Mouse (Mus musculus) small intestine, adult 2 months (tissue): Measurements from ENCODE around the gene Rbfox1.

Experiments used
- CTCF ChIP-seq: fragments of 200-500 bp; IDR thresholded peaks from 2 replicates; pipeline ENCODE4 v1.5.1; 2012; ENCODE audit warnings: low read depth, mild to moderate bottlenecking, control low read depth, inconsistent platforms, low read length, moderate library complexity, mixed read lengths; ENCODE audit not compliant: insufficient replicate concordance, insufficient read length; ENCODE audit errors: extremely low read depth
- POLR2A ChIP-seq: fragments of 200-500 bp; IDR thresholded peaks from 2 replicates; pipeline ENCODE4 v1.6.1; 2012; ENCODE audit warnings: low read depth, mild to moderate bottlenecking, control low read depth, inconsistent platforms, low read length, moderate library complexity

GRCm38 (mm10) chr16:7094181-7094749, 1209.1 kb downstream of the Rbfox1 start:
- no peak for TF ChIP-seq CTCF
- no peak for TF ChIP-seq POLR2A
